Mouse (Mus musculus) kidney, embryonic 14.5 days (tissue): ENCODE data around the gene Gm20888. TPM values are rescaled to one million over a fixed set of nuclear protein-coding genes. Genes with fewer than 3 reads are reported as not detected.
"Not testable (repeated sequence)": the region's sequence is repeated elsewhere in the genome, so short reads cannot be mapped to it uniquely, and the experiment has no call there.

Experiments used
- ATAC-seq: fragments of 200-750 bp; cut with Nextera tagmentation; 2 replicates; pipeline ENCODE4 v1.8.0; 2017; ENCODE audit warnings: moderate number of reproducible peaks, mild to moderate bottlenecking, moderate TSS enrichment, moderate library complexity; ENCODE audit not compliant: low FRiP score, low TSS enrichment
- H3K27ac ChIP-seq: fragments of 300-500 bp; sonication (generic); 2 replicates; pipeline ENCODE4 v1.5.1; 2014; ENCODE audit warnings: low read depth, mild to moderate bottlenecking, low read length, moderate library complexity, mixed read lengths
- H3K27me3 ChIP-seq: fragments of 300-500 bp; sonication (generic); 2 replicates; pipeline ENCODE4 v1.6.1; 2014; ENCODE audit warnings: mild to moderate bottlenecking, low read length; ENCODE audit not compliant: control insufficient read depth, insufficient read depth
- H3K36me3 ChIP-seq: fragments of 300-500 bp; sonication (generic); 2 replicates; pipeline ENCODE4 v1.6.1; 2014; ENCODE audit warnings: low read length, mixed read lengths; ENCODE audit not compliant: control insufficient read depth, insufficient read depth
- H3K4me1 ChIP-seq: fragments of 300-500 bp; sonication (generic); 2 replicates; pipeline ENCODE4 v1.6.1; 2014; ENCODE audit warnings: low read length, mixed read lengths; ENCODE audit not compliant: control insufficient read depth, insufficient read depth
- H3K4me2 ChIP-seq: fragments of 300-500 bp; sonication (generic); replicated peaks from 2 replicates; pipeline ENCODE4 v1.6.1; 2014; ENCODE audit warnings: low read depth, mild to moderate bottlenecking, low read length
- H3K4me3 ChIP-seq: fragments of 300-500 bp; sonication (generic); 2 replicates; pipeline ENCODE4 v1.5.1; 2014; ENCODE audit warnings: mild to moderate bottlenecking, low read length
- H3K9ac ChIP-seq: fragments of 300-500 bp; sonication (generic); 2 replicates; pipeline ENCODE4 v1.6.1; 2014; ENCODE audit warnings: low read depth, mild to moderate bottlenecking, low read length, moderate library complexity
- H3K9me3 ChIP-seq: fragments of 300-500 bp; sonication (generic); 2 replicates; pipeline ENCODE4 v1.6.1; 2016; ENCODE audit warnings: low read length; ENCODE audit not compliant: control insufficient read depth
- WGBS: fragments of 180-500 bp; shearing (Covaris S2); extraction: QIAGEN DNeasy Blood & Tissue Kit; methylation state at CpG from one replicate; pipeline ENCODE4 v1.1.7; 2014; 5-methylcytosine and 5-hydroxymethylcytosine counted together
- polyA plus RNA-seq: library from polyadenylated mRNA; unstranded; fragments of >200 nt; fragmentation: Nextera tagmentation; extraction: Ambion mirVana; gene quantifications from 2 replicates; pipeline ENCODE4 v1.2.1, GENCODE M21; 2014

Gene Gm20888
- not detected in 2 replicates for polyA plus RNA-seq

- H3K9me3 ChIP-seq, H3K27me3 ChIP-seq, H3K36me3 ChIP-seq, H3K4me3 ChIP-seq, H3K9ac ChIP-seq, H3K4me2 ChIP-seq, H3K4me1 ChIP-seq, ATAC-seq, H3K27ac ChIP-seq: not testable (repeated sequence)
- no CpG with 5 or more reads among the region's 6 CpGs for WGBS
These were observed at the start of gene Gm20888 for GRCm38 (mm10) chrY:70441582-70441981. Gm20888 (plus strand) TSS chrY:70441882.

Other genes with a start within 250 kb of the Gm20888 start
- not detected in 2 replicates for gene Gm21118, start 168.2 kb upstream of the Gm20888 start, polyA plus RNA-seq
- gene Gm29423, start 138.6 kb upstream of the Gm20888 start, polyA plus RNA-seq, result not detected in 2 replicates
- not detected in 2 replicates for gene Gm29644, start 138.5 kb upstream of the Gm20888 start, polyA plus RNA-seq